Mouse (Mus musculus) right cerebral cortex, postnatal 14 days (tissue): Measurements from ENCODE around the gene C2cd4d.

Experiments used
- DNase-seq: peaks from one replicate; pipeline ENCODE4 v3.0.0; 2022

Gene C2cd4d

GRCm38 (mm10) chr3:94377028-94377923 is 15.0 kb downstream of the C2cd4d start:
- DNase-seq: no peak

- DNase-seq: no peak
Measured at GRCm38 (mm10) chr3:94379831-94380510, 17.7 kb downstream of the C2cd4d start.

GRCm38 (mm10) chr3:94382308-94382707 is 20.1 kb downstream of the C2cd4d start:
- no peak for DNase-seq

GRCm38 (mm10) chr3:94383476-94383875 is 21.2 kb downstream of the C2cd4d start:
- no peak for DNase-seq

GRCm38 (mm10) chr3:94386671-94387070 is 24.4 kb downstream of the C2cd4d start:
- no peak for DNase-seq

GRCm38 (mm10) chr3:94387391-94387790 is 25.2 kb downstream of the C2cd4d start:
- DNase-seq: no peak

GRCm38 (mm10) chr3:94388047-94388446 is 25.8 kb downstream of the C2cd4d start:
- DNase-seq: no peak

- DNase-seq: no peak
Measured at GRCm38 (mm10) chr3:94389420-94389819, 27.2 kb downstream of the C2cd4d start.

- DNase-seq: no peak
Measured at GRCm38 (mm10) chr3:94391001-94391400, 28.8 kb downstream of the C2cd4d start.

GRCm38 (mm10) chr3:94392128-94392527 is 29.9 kb downstream of the C2cd4d start:
- DNase-seq: no peak

- DNase-seq: no peak
Measured at GRCm38 (mm10) chr3:94393049-94393448, 30.8 kb downstream of the C2cd4d start.

- DNase-seq: no peak
Measured at GRCm38 (mm10) chr3:94396336-94396735, 34.1 kb downstream of the C2cd4d start.

GRCm38 (mm10) chr3:94396851-94397250 is 34.6 kb downstream of the C2cd4d start:
- no peak for DNase-seq

GRCm38 (mm10) chr3:94398217-94398616 is 36.0 kb downstream of the C2cd4d start, which contains the start of gene Lingo4:
Lingo4 (plus strand) TSS chr3:94398517.
- no peak for DNase-seq

- DNase-seq: peak; percentile 31
Measured at GRCm38 (mm10) chr3:94398943-94399481, 36.8 kb downstream of the C2cd4d start.

GRCm38 (mm10) chr3:94399663-94400310 is 37.5 kb downstream of the C2cd4d start:
- DNase-seq: no peak

GRCm38 (mm10) chr3:94402451-94402850 is 40.2 kb downstream of the C2cd4d start:
- DNase-seq: no peak

- peak; percentile 31 for DNase-seq
Measured at GRCm38 (mm10) chr3:94404366-94405054, 42.3 kb downstream of the C2cd4d start.

- no peak for DNase-seq
Measured at GRCm38 (mm10) chr3:94405561-94405960, 43.3 kb downstream of the C2cd4d start.

- no peak for DNase-seq
Measured at GRCm38 (mm10) chr3:94412530-94412929, 50.3 kb downstream of the C2cd4d start.

- DNase-seq: peak; percentile 98
Measured at GRCm38 (mm10) chr3:94413031-94413679, 50.9 kb downstream of the C2cd4d start, which contains the start of gene Tdrkh. Tdrkh (plus strand) TSS chr3:94413273.
